Mouse (Mus musculus) right cerebral cortex, postnatal 14 days (tissue): Measurements from ENCODE around the gene Arid1b.

ENCODE experiments used
- DNase-seq: peaks from one replicate; pipeline ENCODE4 v3.0.0; 2022

Gene Arid1b

GRCm38 (mm10) chr17:5125084-5125855 lies 131.1 kb downstream of the Arid1b start:
- DNase-seq, result no peak

- no peak for DNase-seq
Measured at GRCm38 (mm10) chr17:5125856-5126806, 132.0 kb downstream of the Arid1b start.

GRCm38 (mm10) chr17:5129606-5130005 lies 135.5 kb downstream of the Arid1b start:
- no peak for DNase-seq

- no peak for DNase-seq
Measured at GRCm38 (mm10) chr17:5130116-5130515, 136.0 kb downstream of the Arid1b start.

- DNase-seq, result no peak
Measured at GRCm38 (mm10) chr17:5131706-5132105, 137.6 kb downstream of the Arid1b start.

GRCm38 (mm10) chr17:5132296-5132986 lies 138.3 kb downstream of the Arid1b start:
- no peak for DNase-seq

- DNase-seq, result no peak
Measured at GRCm38 (mm10) chr17:5132987-5133355, 138.8 kb downstream of the Arid1b start.

- DNase-seq, result no peak
Measured at GRCm38 (mm10) chr17:5133831-5134230, 139.7 kb downstream of the Arid1b start.

- DNase-seq, result no peak
Measured at GRCm38 (mm10) chr17:5134271-5134670, 140.1 kb downstream of the Arid1b start.

- DNase-seq, result no peak
Measured at GRCm38 (mm10) chr17:5137936-5138335, 143.8 kb downstream of the Arid1b start.

- peak; percentile 69 for DNase-seq
Measured at GRCm38 (mm10) chr17:5138641-5139205, 144.6 kb downstream of the Arid1b start.

GRCm38 (mm10) chr17:5139553-5139952 lies 145.4 kb downstream of the Arid1b start:
- no peak for DNase-seq

GRCm38 (mm10) chr17:5143735-5144439 lies 149.8 kb downstream of the Arid1b start:
- DNase-seq, result no peak

GRCm38 (mm10) chr17:5150660-5151063 lies 156.5 kb downstream of the Arid1b start:
- DNase-seq, result no peak

- no peak for DNase-seq
Measured at GRCm38 (mm10) chr17:5151852-5152251, 157.7 kb downstream of the Arid1b start.

GRCm38 (mm10) chr17:5153461-5153860 lies 159.3 kb downstream of the Arid1b start:
- no peak for DNase-seq

GRCm38 (mm10) chr17:5154322-5154721 lies 160.2 kb downstream of the Arid1b start:
- DNase-seq, result no peak

- no peak for DNase-seq
Measured at GRCm38 (mm10) chr17:5157609-5158008, 163.5 kb downstream of the Arid1b start.

GRCm38 (mm10) chr17:5162525-5162924 lies 168.4 kb downstream of the Arid1b start:
- DNase-seq, result no peak

- no peak for DNase-seq
Measured at GRCm38 (mm10) chr17:5163251-5163826, 169.2 kb downstream of the Arid1b start.

GRCm38 (mm10) chr17:5164794-5165193 lies 170.7 kb downstream of the Arid1b start:
- DNase-seq, result no peak
